Mouse (Mus musculus) olfactory bulb, adult 2 months (tissue): Measurements from ENCODE around the gene Slc22a15.
"Not testable (repeated sequence)": the region's sequence is repeated elsewhere in the genome, so short reads cannot be mapped to it uniquely, and the experiment has no call there.

Experiments used
- CTCF ChIP-seq: fragments of 200-500 bp; IDR thresholded peaks from 2 replicates; pipeline ENCODE4 v1.5.1; 2012; ENCODE audit warnings: low read depth, mild to moderate bottlenecking, low read length, moderate library complexity; ENCODE audit not compliant: insufficient read depth
- POLR2A ChIP-seq: fragments of 200-500 bp; IDR thresholded peaks from 2 replicates; pipeline ENCODE4 v1.6.1; 2012; ENCODE audit warnings: mild to moderate bottlenecking, low read depth, low read length, moderate library complexity; ENCODE audit not compliant: insufficient read depth

GRCm38 (mm10) chr3:101820708-101821107 is 103.5 kb downstream of the Slc22a15 start:
- TF ChIP-seq POLR2A, CTCF: not testable (repeated sequence)
